ENCODE assay signal across 8 mouse cellular contexts in genomic region chr19:5139640-5140039, GRCm38 (mm10). TPM values are rescaled to one million over a fixed set of nuclear protein-coding genes. Genes with fewer than 3 reads are reported as not detected.
A peak's percentile ranks its signal among the peaks of the same experiment; 100 is the strongest.
DNase-seq lines count a peak whose midpoint lies in the region; ATAC-seq and TF ChIP-seq lines count a peak whose summit lies in the region.

No protein-coding gene starts in this region.

- H3K4me1 ChIP-seq in liver, embryonic 12.5 days, result no peaks in the 10 kb centered on the region
- H3K4me1 ChIP-seq in embryonic facial prominence, embryonic 10.5 days, result no peaks in the 10 kb centered on the region
- no peaks in the 10 kb centered on the region for H3K4me1 ChIP-seq in hindbrain, postnatal 0 days (ENCODE audit: insufficient read depth, low read length)

- H3K27me3 ChIP-seq in liver, embryonic 12.5 days (replicated peaks), result no peaks in the 10 kb centered on the region
- no peaks in the 10 kb centered on the region for H3K27me3 ChIP-seq in embryonic facial prominence, embryonic 10.5 days (replicated peaks; ENCODE audit: low read depth, poor library complexity, severe bottlenecking)
- H3K27me3 ChIP-seq in hindbrain, postnatal 0 days (ENCODE audit: insufficient read depth, low read length), result no peaks in the 10 kb centered on the region

- H3K4me2 ChIP-seq in liver, embryonic 12.5 days, result no peak overlapping the region
- no peak overlapping the region for H3K4me2 ChIP-seq in hindbrain, postnatal 0 days (ENCODE audit: low read depth, low read length)

- 15% methylated on average over 2 of the region's 2 CpGs for whole genome bisulfite sequencing in liver, embryonic 12.5 days (ENCODE audit: insufficient replicate concordance)
- 2% methylated on average over 2 of the region's 2 CpGs for WGBS in embryonic facial prominence, embryonic 10.5 days
- WGBS in hindbrain, postnatal 0 days, result 0% methylated on average over 2 of the region's 2 CpGs

- peak; percentile 73 for TF ChIP-seq CTCF in hindbrain, postnatal 0 days (IDR thresholded peaks at IDR 0.05; ENCODE audit: low read depth)

- no peak overlapping the region for H3K4me3 ChIP-seq in liver, embryonic 12.5 days
- H3K4me3 ChIP-seq in embryonic facial prominence, embryonic 10.5 days, result no peak overlapping the region
- no peak overlapping the region for H3K4me3 ChIP-seq in hindbrain, postnatal 0 days (ENCODE audit: low read length)

- peaks cover 53% of the 10 kb centered on the region for H3K36me3 ChIP-seq in liver, embryonic 12.5 days
- peaks cover 62% of the 10 kb centered on the region for H3K36me3 ChIP-seq in embryonic facial prominence, embryonic 10.5 days (replicated peaks)
- peaks cover 42% of the 10 kb centered on the region; the same call in 1 of the 2 replicates for H3K36me3 ChIP-seq in hindbrain, postnatal 0 days (ENCODE audit: insufficient read depth, low read length)

- DNase-seq in liver, result peak; percentile 17
- DNase-seq in adrenal gland, postnatal 10 days, result peak; percentile 69
- DNase-seq in embryonic facial prominence, embryonic 10.5 days (ENCODE audit: low spot score), result peak; percentile 58
- peak; percentile 84 for DNase-seq in hindbrain, postnatal 0 days (ENCODE audit: low spot score)
- DNase-seq in left cerebral cortex, postnatal 25 days (ENCODE audit: low spot score in 2 of 2), result peak; percentile 74 to 83
- DNase-seq in naive thymus-derived CD4-positive, alpha-beta T cell, adult 2 months (ENCODE audit: low read depth), result peak; percentile 66
- DNase-seq in thymus, postnatal 0 days (ENCODE audit: low spot score), result peak; percentile 50

- no peak for ATAC-seq in liver, embryonic 12.5 days
- peak; percentile 70; the same call in 1 of the 2 replicates for ATAC-seq in hindbrain, postnatal 0 days

- no peak overlapping the region for H3K27ac ChIP-seq in liver, embryonic 12.5 days
- H3K27ac ChIP-seq in embryonic facial prominence, embryonic 10.5 days (replicated peaks), result no peak overlapping the region
- no peak overlapping the region for H3K27ac ChIP-seq in hindbrain, postnatal 0 days

- no peaks in the 10 kb centered on the region for H3K9me3 ChIP-seq in liver, embryonic 12.5 days (replicated peaks)
- H3K9me3 ChIP-seq in embryonic facial prominence, embryonic 10.5 days, result no peaks in the 10 kb centered on the region
- no peaks in the 10 kb centered on the region for H3K9me3 ChIP-seq in hindbrain, postnatal 0 days (ENCODE audit: low read length)

- intact Hi-C loops in left cerebral cortex, postnatal 25 days (cut with DNase I), result loop anchor here (2.0 to 5.0 kb wide), 2 partner anchors 23 to 42 kb away; partner anchors contain the start of gene Cnih2

- H3K9ac ChIP-seq in liver, embryonic 12.5 days, result no peak overlapping the region
- no peak overlapping the region for H3K9ac ChIP-seq in hindbrain, postnatal 0 days (replicated peaks; ENCODE audit: low read length)

RNA-seq across cellular contexts. Expression of gene Klc2, which starts 21.3 kb away (rescaled TPM):
- polyA plus RNA-seq in liver, embryonic 12.5 days (2016; fragmentation: Nextera tagmentation; extraction: Ambion mirVana), result 4.4 and 4.9 TPM in 2 replicates
- total RNA-seq in adrenal gland, postnatal 10 days (2021), result 10 to 100 TPM; 28.0 to 40.2 TPM
- polyA plus RNA-seq in embryonic facial prominence, embryonic 10.5 days (2016; fragmentation: Nextera tagmentation; extraction: Ambion mirVana), result 30.0 and 31.2 TPM in 2 replicates
- 191 and 227 TPM in 2 replicates for total RNA-seq in hindbrain, postnatal 0 days (2014; rRNA removed)
- polyA plus RNA-seq in hindbrain, postnatal 0 days (2015; fragmentation: Nextera tagmentation; extraction: Ambion mirVana), result 75.6 and 76.6 TPM in 2 replicates
- 100 to 1,000 TPM; 245 to 251 TPM for total RNA-seq in left cerebral cortex, postnatal 25 days (2021)
- 6.6 and 8.7 TPM in 2 replicates for polyA plus RNA-seq in thymus, postnatal 0 days (2015; fragmentation: Nextera tagmentation; extraction: Ambion mirVana)

RNA-seq across cellular contexts. Expression of gene Rab1b, which starts 32.8 kb away (rescaled TPM):
- polyA plus RNA-seq in liver, embryonic 12.5 days (2016; fragmentation: Nextera tagmentation; extraction: Ambion mirVana), result 118 and 126 TPM in 2 replicates
- total RNA-seq in adrenal gland, postnatal 10 days (2021), result 100 to 1,000 TPM; 179 to 197 TPM
- 266 and 270 TPM in 2 replicates for polyA plus RNA-seq in embryonic facial prominence, embryonic 10.5 days (2016; fragmentation: Nextera tagmentation; extraction: Ambion mirVana)
- total RNA-seq in hindbrain, postnatal 0 days (2014; rRNA removed), result 272 and 291 TPM in 2 replicates
- 229 and 230 TPM in 2 replicates for polyA plus RNA-seq in hindbrain, postnatal 0 days (2015; fragmentation: Nextera tagmentation; extraction: Ambion mirVana)
- total RNA-seq in left cerebral cortex, postnatal 25 days (2021), result 100 to 1,000 TPM; 157 to 159 TPM
- polyA plus RNA-seq in thymus, postnatal 0 days (2015; fragmentation: Nextera tagmentation; extraction: Ambion mirVana), result 246 and 252 TPM in 2 replicates

RNA-seq across cellular contexts. Expression of gene Cnih2, which starts 41.3 kb away (rescaled TPM):
- 3.5 and 3.8 TPM in 2 replicates for polyA plus RNA-seq in liver, embryonic 12.5 days (2016; fragmentation: Nextera tagmentation; extraction: Ambion mirVana)
- total RNA-seq in adrenal gland, postnatal 10 days (2021), result 1 to 10 TPM; 5.0 to 5.1 TPM
- 28.4 and 31.7 TPM in 2 replicates for polyA plus RNA-seq in embryonic facial prominence, embryonic 10.5 days (2016; fragmentation: Nextera tagmentation; extraction: Ambion mirVana)
- 549 and 573 TPM in 2 replicates for total RNA-seq in hindbrain, postnatal 0 days (2014; rRNA removed)
- polyA plus RNA-seq in hindbrain, postnatal 0 days (2015; fragmentation: Nextera tagmentation; extraction: Ambion mirVana), result 358 and 397 TPM in 2 replicates
- total RNA-seq in left cerebral cortex, postnatal 25 days (2021), result 100 to 1,000 TPM; 274 to 282 TPM
- polyA plus RNA-seq in thymus, postnatal 0 days (2015; fragmentation: Nextera tagmentation; extraction: Ambion mirVana), result 0.91 and 1.2 TPM in 2 replicates

RNA-seq across cellular contexts. Expression of gene Yif1a, which starts 51.3 kb away (rescaled TPM):
- polyA plus RNA-seq in liver, embryonic 12.5 days (2016; fragmentation: Nextera tagmentation; extraction: Ambion mirVana), result 51.7 and 53.9 TPM in 2 replicates
- total RNA-seq in adrenal gland, postnatal 10 days (2021), result 10 to 100 TPM; 88.3 to 96.8 TPM
- 70.5 and 73.4 TPM in 2 replicates for polyA plus RNA-seq in embryonic facial prominence, embryonic 10.5 days (2016; fragmentation: Nextera tagmentation; extraction: Ambion mirVana)
- total RNA-seq in hindbrain, postnatal 0 days (2014; rRNA removed), result 59.7 and 69.0 TPM in 2 replicates
- 66.6 and 68.0 TPM in 2 replicates for polyA plus RNA-seq in hindbrain, postnatal 0 days (2015; fragmentation: Nextera tagmentation; extraction: Ambion mirVana)
- total RNA-seq in left cerebral cortex, postnatal 25 days (2021), result 10 to 100 TPM; 24.6 to 26.0 TPM
- polyA plus RNA-seq in thymus, postnatal 0 days (2015; fragmentation: Nextera tagmentation; extraction: Ambion mirVana), result 65.9 and 75.7 TPM in 2 replicates

RNA-seq across cellular contexts. Expression of gene Tmem151a, which starts 54.3 kb away (rescaled TPM):
- 1.0 and 1.5 TPM in 2 replicates for polyA plus RNA-seq in liver, embryonic 12.5 days (2016; fragmentation: Nextera tagmentation; extraction: Ambion mirVana)
- total RNA-seq in adrenal gland, postnatal 10 days (2021), result 1 to 10 TPM; 2.4 to 3.2 TPM
- polyA plus RNA-seq in embryonic facial prominence, embryonic 10.5 days (2016; fragmentation: Nextera tagmentation; extraction: Ambion mirVana), result 1.4 and 1.9 TPM in 2 replicates
- total RNA-seq in hindbrain, postnatal 0 days (2014; rRNA removed), result 68.9 and 76.6 TPM in 2 replicates
- polyA plus RNA-seq in hindbrain, postnatal 0 days (2015; fragmentation: Nextera tagmentation; extraction: Ambion mirVana), result 61.0 and 71.5 TPM in 2 replicates
- 100 to 1,000 TPM; 163 to 164 TPM for total RNA-seq in left cerebral cortex, postnatal 25 days (2021)
- 0.32 and 0.33 TPM in 2 replicates for polyA plus RNA-seq in thymus, postnatal 0 days (2015; fragmentation: Nextera tagmentation; extraction: Ambion mirVana)

Comparison
In these comparisons a context has a peak if more than half of its experiments do, and no peak if none do; other contexts are left out.
1. DNase-seq: peak in every context shown above with its lines; median percentile 84 in hindbrain, postnatal 0 days; 78 in left cerebral cortex, postnatal 25 days; 69 in adrenal gland, postnatal 10 days; 66 in naive thymus-derived CD4-positive, alpha-beta T cell, adult 2 months; 58 in embryonic facial prominence, embryonic 10.5 days; 50 in thymus, postnatal 0 days; 17 in liver.
2. RNA of gene Cnih2, which starts 41.3 kb away (polyA plus RNA-seq): 358 to 397 TPM in hindbrain, postnatal 0 days; 28.4 to 31.7 TPM in embryonic facial prominence, embryonic 10.5 days, 3.5 to 3.8 TPM in liver, embryonic 12.5 days and 0.91 to 1.2 TPM in thymus, postnatal 0 days; every median in the first group is over 10 times any median in the second.